Mouse (Mus musculus) E14TG2a.4 (cell line): Measurements from ENCODE around the gene 2900011O08Rik.

Experiments used
- H3K27me3 ChIP-seq: 2 replicates; pipeline ENCODE4 v1.6.1; 2014; ENCODE audit warnings: low read length, control low read depth; ENCODE audit not compliant: insufficient read depth
- H3K36me3 ChIP-seq: 2 replicates; pipeline ENCODE4 v1.6.1; 2014; ENCODE audit warnings: low read length, control low read depth; ENCODE audit not compliant: insufficient read depth
- H3K4me1 ChIP-seq: replicated peaks from 2 replicates; pipeline ENCODE4 v1.6.1; 2014; ENCODE audit warnings: low read depth, low read length, control low read depth
- H3K4me3 ChIP-seq: replicated peaks from 2 replicates; pipeline ENCODE4 v1.5.1; 2014; ENCODE audit warnings: mild to moderate bottlenecking, low read length
- H3K9me3 ChIP-seq: 2 replicates; pipeline ENCODE4 v1.6.1; 2014; ENCODE audit warnings: low read length, control low read depth
- CTCF ChIP-seq: conservative IDR thresholded peaks from 2 replicates; pipeline ENCODE4 v1.5.1; 2014; ENCODE audit warnings: low read length
- NANOG ChIP-seq: IDR thresholded peaks from 2 replicates; pipeline ENCODE4 v1.6.1; 2014; ENCODE audit warnings: borderline replicate concordance, low read length, mixed read lengths
- POU5F1 ChIP-seq: IDR thresholded peaks from 2 replicates; pipeline ENCODE4 v1.6.1; 2014; ENCODE audit warnings: low read length, borderline replicate concordance

2900011O08Rik gene

DNA sequence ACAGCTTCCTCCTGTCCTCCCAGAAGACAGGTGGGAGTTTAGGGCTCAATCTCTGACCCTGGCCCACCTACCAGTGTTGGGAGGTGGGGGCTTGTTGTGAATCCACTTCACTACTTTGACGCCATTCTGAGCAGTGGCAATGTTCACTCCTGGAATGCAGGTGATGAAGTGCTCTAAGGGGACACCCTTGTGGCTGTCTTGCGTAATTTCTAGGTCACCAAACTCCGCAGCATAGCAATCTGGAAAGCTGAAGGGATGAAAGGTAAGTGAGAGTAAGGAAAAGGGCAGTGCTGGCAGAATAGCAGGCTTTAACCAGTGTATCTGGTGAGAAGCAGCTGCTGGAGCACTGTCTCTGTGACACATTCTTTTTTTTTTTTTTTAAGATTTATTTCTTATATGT lies 145.0 kb downstream of the 2900011O08Rik start:
- no peak overlapping the region for H3K4me3 ChIP-seq
- H3K9me3 ChIP-seq = no peaks in the 10 kb centered on the region
- TF ChIP-seq CTCF (peak; percentile 16), POU5F1 (no peak), NANOG (no peak)
- H3K36me3 ChIP-seq = peaks cover 100% of the 10 kb centered on the region
- H3K4me1 ChIP-seq = no peaks in the 10 kb centered on the region
- H3K27me3 ChIP-seq = no peaks in the 10 kb centered on the region

DNA sequence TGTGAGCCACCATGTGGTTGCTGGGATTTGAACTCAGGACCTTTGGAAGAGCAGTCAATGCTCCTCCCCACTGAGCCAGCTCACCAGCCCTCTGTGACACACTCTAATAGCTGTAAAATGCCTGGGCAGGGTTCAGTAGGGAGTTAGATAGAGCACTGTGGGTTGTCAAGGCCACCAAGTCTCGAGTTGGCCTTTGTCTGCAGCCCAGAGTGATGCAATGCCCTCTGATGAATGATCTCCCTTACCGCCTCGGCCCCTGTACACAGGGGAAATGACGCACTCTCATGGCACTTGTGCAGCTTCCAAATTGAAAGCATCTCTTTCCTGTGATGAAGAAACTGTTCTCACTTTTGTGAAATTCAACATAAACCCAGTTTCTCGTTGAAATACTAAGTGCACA lies 145.4 kb downstream of the 2900011O08Rik start:
- Histone ChIP-seq H3K36me3 (peaks cover 100% of the 10 kb centered on the region), H3K9me3 (no peaks in the 10 kb centered on the region), H3K4me3 (no peak overlapping the region), H3K4me1 (no peaks in the 10 kb centered on the region), H3K27me3 (no peaks in the 10 kb centered on the region)
- no peak for TF ChIP-seq POU5F1
- no peak for TF ChIP-seq NANOG
- TF ChIP-seq CTCF = no peak

DNA sequence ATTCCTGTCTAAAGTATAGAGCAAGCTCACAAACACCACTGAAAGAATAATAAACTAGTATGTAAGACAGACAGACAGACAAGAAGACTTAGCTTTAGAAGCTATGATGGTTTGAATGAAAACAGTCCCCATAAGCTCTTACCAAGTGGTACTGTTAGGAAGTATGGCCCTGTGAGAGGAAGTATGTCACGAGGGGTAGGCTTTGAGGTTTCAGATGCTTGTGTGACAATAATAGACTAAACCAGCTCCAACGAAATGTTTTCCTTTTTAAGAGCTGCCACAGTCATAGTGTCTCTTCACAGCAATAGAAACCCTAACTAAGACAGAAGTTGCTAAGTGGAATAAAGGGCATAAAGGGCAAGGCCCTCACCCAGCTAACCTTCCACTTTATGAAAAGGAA lies 148.6 kb downstream of the 2900011O08Rik start:
- Histone ChIP-seq H3K9me3 (no peaks in the 10 kb centered on the region), H3K27me3 (no peaks in the 10 kb centered on the region), H3K36me3 (peaks cover 97% of the 10 kb centered on the region), H3K4me3 (no peak overlapping the region), H3K4me1 (no peaks in the 10 kb centered on the region)
- TF ChIP-seq CTCF (no peak), NANOG (no peak), POU5F1 (no peak)

DNA sequence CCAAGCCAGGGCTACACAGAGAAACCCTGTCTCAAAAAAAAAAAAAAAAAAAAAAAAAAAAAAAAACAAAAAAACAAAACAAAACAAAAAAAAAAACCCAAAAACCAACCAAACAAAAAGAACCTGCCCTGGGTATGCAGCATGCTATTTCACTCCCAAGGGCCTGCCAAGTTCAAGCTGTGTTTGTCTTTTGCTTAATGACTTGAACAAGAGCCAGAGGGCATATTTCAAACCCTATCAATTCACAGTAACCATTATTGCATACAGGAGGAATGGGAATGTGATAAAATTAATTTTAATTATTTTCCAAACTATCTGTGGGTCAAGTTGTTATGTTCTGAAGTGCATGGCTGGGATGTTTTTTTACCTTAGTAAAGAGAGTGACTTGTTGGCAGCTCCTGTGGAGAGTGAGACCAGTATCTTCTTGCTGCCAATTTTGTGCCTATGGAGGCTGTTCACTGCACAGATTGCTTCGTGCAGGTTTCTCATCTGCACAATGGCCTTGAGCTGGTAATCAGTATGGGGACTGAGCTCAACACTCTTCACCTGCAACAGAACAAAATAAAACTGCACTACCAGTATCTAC lies 151.7 kb downstream of the 2900011O08Rik start:
- H3K4me3 ChIP-seq = no peak overlapping the region
- H3K4me1 ChIP-seq = no peaks in the 10 kb centered on the region
- H3K27me3 ChIP-seq = no peaks in the 10 kb centered on the region
- TF ChIP-seq NANOG (no peak), CTCF (no peak), POU5F1 (no peak)
- H3K36me3 ChIP-seq = peaks cover 97% of the 10 kb centered on the region
- no peaks in the 10 kb centered on the region for H3K9me3 ChIP-seq

DNA sequence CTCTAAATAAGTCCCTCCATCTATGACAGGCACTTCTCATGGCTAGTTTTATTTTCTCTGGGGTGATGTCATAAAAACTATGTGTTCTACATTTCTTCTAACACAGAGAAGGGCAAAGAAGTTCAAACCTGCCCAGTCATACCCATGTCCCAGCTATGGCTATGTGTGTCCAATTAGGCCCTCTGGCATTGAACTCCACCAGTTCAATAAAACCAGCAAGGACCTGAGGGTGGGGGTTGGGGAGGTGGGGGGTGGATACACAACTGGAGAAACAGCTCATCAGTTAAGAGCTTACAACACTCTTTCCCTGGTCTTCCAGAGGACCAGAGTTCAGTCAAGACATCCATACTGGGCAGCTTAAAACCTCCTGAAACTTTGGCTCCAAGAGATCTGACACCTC lies 152.7 kb downstream of the 2900011O08Rik start:
- TF ChIP-seq POU5F1 (no peak), NANOG (no peak)
- Histone ChIP-seq H3K9me3 (no peaks in the 10 kb centered on the region), H3K27me3 (no peaks in the 10 kb centered on the region), H3K4me3 (no peak overlapping the region), H3K36me3 (peaks cover 96% of the 10 kb centered on the region), H3K4me1 (no peaks in the 10 kb centered on the region; the same call in 1 of the 2 replicates)

DNA sequence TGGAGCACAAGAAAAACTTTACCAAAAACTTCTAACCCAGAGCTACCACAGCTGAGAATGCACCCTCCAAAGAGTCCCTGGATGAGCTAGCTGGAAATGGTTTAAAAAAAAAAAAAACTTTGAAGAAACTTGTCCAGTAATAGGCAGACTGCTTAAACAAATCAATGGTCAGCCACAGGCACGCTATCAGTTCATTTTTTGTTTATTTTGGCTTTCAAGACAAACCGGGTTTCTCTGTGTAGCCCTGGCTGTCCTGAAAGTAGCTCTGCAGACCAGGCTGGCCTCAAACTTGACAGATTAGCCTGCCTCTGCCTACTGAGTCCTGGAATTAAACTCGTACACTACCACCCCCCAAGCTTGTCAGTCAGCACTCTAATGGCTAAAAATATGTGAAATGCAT lies 156.9 kb downstream of the 2900011O08Rik start:
- Histone ChIP-seq H3K4me1 (no peaks in the 10 kb centered on the region; the same call in 1 of the 2 replicates), H3K36me3 (peaks cover 89% of the 10 kb centered on the region), H3K27me3 (no peaks in the 10 kb centered on the region), H3K4me3 (no peak overlapping the region), H3K9me3 (no peaks in the 10 kb centered on the region)
- TF ChIP-seq NANOG = no peak
- no peak for TF ChIP-seq CTCF
- no peak for TF ChIP-seq POU5F1

DNA sequence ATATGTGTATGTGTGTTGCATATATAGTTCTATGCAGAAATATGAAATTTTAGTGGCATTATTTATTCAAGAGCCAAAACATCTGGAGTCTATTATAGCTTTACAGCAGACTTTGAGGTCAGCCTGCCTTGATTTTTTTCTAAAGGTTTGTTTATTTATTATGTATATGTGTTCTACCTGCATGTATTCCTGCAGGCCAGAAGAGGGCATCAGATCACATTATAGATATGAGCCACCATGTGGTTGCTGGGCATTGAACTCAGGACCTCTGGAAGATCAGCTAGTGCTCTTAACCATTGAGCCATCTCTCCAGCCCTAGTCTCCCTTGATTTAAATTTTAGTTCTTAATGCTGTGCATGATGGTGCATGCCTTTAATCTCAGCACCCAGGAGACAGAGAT lies 161.3 kb downstream of the 2900011O08Rik start:
- H3K4me1 ChIP-seq = no peaks in the 10 kb centered on the region; the same call in 1 of the 2 replicates
- H3K9me3 ChIP-seq = no peaks in the 10 kb centered on the region
- no peaks in the 10 kb centered on the region for H3K27me3 ChIP-seq
- TF ChIP-seq CTCF = no peak
- no peak overlapping the region for H3K4me3 ChIP-seq
- peaks cover 88% of the 10 kb centered on the region for H3K36me3 ChIP-seq
